Mouse (Mus musculus) heart, postnatal 36 days (tissue): ENCODE data around the gene Rftn1. TPM values are rescaled to one million over a fixed set of nuclear protein-coding genes. Genes with fewer than 3 reads are reported as not detected.
"Not testable (repeated sequence)": the region's sequence is repeated elsewhere in the genome, so short reads cannot be mapped to it uniquely, and the experiment has no call there.

ENCODE experiments used
- DNase-seq, 2 experiments: peaks; one replicate each; pipeline ENCODE4 v3.0.0; 2021 to 2022
- intact Hi-C: fragments of 180-260 bp; cut with DNase I; formaldehyde crosslinking; loops from one replicate; pipeline ENCODE4 v1.15.1; 2025
- total RNA-seq, 2 experiments: library from RNA; stranded (reverse); gene quantifications; 2 replicates each; pipeline ENCODE4 v1.2.3; 2021

The Rftn1 gene
- total RNA-seq, result 10 to 100 TPM; 49.0 to 57.1 TPM

DNA sequence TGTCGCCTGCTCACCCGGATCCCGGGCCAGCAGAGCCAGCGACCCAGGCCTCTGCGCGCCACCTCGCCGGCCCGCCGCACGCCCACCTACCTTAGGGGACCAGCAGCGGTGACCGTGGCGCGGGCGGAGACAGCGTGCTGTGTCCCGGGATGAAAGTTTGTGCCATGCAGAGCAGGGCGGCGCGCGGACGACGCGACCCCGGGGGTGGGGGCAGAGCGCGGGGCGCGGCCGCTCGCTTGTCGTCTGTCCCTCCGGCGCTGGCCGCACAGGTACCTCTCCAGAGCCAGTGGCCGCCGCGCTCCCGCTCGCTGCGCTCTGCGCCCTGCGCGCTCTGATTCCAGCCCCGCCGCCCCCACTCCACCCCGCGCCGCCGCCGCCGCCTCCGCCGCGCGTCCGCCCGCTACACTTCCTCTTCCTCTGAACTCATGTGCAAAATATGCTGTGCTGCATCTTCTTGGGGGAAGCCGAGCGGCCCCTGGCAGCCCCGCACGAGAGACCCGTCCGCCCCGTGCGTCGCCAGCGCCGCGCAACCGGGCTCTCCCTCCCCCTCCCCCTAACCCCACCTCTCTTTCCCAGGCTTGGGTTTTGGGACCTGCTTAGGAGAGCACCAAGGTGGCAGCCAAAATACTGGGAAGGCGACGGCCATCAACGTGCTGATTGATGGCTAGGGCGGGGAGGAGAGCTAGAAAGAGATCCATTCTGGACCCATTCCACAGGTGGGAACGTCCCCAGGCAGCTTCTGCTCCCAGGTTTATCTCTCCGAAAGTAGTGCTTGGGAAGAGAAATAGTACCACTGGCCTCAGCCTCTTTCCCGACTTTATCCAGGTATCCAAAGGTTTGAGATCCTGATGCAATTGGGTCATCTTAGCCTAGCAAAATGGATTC, at the start of gene Rftn1:
Gene Rftn1 (minus strand): TSS at position 544 of the 885 bp plus-strand sequence.
- intact Hi-C loops, result loop anchor here (1.0 kb wide), 1 partner anchor 221 kb away; no protein-coding TSS in a partner anchor

DNA sequence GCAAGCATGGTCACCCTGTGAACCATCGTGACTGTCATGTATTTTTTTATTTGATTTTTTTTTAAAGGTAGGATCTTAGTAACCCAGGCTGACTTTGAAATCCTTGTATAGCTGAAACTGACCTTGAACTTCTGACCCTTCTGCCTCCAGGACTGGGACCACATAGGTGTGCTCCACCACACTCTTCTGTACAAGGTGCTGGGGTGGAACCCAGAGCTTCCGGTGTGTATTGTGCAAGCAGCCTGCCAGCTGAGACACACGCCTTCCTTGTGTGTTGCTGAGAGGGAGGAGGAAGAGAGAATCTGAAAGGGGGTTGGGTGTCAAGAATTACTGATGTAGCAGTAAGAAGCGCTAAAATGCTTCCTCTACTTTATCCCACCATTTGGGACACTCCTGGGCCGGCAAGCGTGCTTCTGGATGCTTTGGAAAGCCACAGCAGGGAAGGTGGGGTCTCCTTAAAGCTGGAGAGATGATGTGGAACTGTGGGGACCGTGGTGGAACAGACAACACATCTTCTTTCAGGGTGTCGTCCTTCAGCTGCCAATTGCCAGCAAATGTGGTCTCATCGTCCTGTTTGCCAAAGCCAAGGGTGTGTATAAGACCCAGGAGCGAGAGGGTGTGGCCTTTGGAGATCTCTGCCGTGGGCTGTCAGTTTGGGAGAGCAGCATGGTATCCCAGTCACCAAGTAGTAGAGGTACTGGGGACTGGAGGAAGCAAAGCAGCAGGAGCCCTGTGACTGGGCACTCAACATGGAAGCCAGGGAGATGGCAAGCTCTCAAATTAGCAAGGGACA, 47.5 kb upstream of the Rftn1 start:
- intact Hi-C loops, result loop anchor here (1.0 to 5.0 kb wide), 5 partner anchors 45 to 302 kb away; no protein-coding TSS in a partner anchor
- no peak for DNase-seq

More for the DNA sequence above, at the start of gene Rftn1:
- DNase-seq, result peak; percentile 78 to 83

DNA sequence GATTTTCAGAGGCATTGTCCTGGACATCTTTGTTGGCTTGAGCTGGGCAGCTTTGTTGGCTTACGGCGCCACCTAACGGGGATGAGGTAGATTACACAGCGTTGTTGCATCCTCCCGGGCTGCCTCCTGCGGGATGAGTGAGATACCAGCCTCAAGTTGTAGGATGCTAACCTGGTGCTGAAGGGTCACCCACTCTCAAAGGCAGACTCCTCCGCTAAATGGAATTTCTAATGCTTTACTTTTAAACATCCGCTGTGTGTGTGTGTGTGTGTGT, 46.9 kb upstream of the Rftn1 start:
- peak; percentile 84 to 88 for DNase-seq
- intact Hi-C loops, result loop anchor here (1.0 to 5.0 kb wide), 5 partner anchors 44 to 301 kb away; no protein-coding TSS in a partner anchor

DNA sequence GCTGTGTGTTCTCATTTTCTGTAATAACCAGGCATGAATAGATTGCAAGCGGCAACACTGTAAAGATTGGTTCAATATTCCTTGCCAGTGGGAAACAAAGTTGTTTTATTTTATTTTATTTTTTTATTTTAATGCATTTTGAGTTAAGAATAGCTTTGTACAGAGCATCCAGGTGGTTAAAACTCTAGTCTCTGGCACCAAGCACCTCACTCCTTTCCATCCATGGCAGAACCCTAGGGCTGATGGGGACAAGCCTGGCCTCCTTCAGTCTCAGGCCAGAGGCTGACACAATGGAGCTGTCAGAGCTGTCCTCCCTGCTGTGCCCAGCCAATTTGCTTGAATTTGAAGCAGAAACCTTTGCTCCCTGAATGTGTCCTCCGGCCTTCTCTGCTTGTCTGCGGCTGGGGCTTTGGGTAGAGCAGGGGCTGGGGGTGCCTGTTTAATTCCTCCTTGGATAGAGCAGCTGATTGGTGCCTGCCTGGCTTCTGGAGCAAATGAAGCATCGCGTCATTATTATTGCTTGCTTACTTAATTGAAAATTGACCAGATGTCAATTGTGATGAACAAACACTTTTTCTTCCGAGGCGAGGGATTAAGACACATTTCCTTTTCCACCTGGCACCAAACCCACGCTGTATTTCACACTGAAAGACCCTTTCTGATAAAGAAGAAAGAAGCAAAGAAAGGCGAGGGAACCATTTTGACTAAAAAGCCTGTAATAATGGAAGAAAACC, 46.4 kb upstream of the Rftn1 start:
- peak in 1 of 2 experiments; percentile 14 for DNase-seq
- intact Hi-C loops, result loop anchor here (1.0 to 5.0 kb wide), 5 partner anchors 44 to 301 kb away; no protein-coding TSS in a partner anchor

DNA sequence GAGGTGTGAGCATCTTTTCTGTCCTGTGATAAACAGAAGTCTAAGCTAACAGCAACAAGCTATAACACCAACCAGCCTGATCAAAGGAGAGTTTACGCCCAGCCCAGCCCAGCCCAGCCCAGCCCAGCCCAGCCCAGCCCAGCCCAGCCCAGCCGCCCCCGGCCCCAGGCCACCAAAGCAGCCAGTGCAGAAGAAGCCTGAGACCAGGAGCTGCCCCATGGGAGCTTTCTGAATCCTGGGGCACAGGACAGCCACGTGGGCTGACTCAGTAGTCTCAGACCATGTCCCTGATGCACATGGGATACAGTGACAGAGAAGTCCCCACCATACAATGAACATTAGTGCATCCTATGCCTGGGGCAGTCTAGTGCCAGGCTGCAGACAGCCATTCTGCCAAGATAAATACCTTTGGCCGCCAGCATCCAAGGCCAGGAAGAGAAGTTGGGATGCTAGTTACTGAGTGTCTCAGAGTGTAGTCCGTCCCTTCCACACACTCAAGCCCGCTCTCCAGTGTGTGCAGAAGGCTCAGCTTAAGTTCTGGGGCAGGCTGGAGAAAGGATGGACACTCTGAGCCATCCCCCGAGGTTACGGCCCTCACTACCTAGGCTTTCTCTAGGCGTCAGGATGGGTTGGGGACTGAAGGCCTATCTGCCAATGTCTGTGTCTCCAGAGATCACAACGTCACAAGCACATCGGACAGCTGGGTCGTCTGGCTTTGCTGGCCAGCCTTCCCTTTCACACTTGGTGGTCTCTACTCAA, 45.6 kb upstream of the Rftn1 start:
- intact Hi-C loops, result loop anchor here (5.0 kb wide), 1 partner anchor 99 kb away; no protein-coding TSS in a partner anchor
- DNase-seq, result no peak

DNA sequence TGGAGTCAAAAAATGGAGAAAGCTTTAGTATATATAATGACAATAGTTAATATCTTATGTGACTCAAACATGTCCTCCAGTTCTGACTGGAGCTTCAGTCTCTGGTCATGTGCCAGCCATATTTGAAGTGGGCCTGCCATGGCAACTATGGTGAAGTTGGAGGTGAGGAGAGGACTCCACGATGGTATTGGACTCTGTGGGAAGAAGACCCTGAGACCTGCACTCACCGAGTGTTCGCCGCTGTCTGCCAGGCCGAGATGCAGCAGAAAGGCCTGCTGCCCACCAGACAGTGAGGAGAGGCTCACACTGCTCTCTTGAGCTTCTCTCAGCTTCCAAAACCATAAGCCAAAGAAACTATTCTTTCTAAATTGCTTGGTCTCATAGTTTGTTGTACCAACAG, 43.5 kb upstream of the Rftn1 start:
- intact Hi-C loops, result no loop called here
- no peak for DNase-seq

DNA sequence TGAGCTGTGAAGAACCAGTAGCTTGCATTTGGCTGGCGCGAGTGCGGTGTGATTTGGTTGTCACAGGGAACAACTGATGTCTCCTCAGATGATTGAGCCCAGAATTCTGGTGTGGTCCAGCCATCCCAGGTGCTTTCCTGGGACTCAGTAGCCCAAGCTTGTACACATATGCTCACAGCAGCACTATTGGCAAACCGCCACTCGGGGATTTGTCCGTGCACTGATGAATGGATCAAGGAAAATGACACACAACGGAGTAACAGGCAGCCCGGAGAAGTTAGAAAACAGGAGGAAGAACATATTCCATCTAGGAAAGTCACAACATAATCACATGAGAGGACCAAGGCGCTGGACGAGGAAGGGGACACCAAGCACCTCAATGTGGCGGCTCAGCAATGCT, 42.3 kb upstream of the Rftn1 start:
- DNase-seq, result no peak
- intact Hi-C loops, result no loop called here

DNA sequence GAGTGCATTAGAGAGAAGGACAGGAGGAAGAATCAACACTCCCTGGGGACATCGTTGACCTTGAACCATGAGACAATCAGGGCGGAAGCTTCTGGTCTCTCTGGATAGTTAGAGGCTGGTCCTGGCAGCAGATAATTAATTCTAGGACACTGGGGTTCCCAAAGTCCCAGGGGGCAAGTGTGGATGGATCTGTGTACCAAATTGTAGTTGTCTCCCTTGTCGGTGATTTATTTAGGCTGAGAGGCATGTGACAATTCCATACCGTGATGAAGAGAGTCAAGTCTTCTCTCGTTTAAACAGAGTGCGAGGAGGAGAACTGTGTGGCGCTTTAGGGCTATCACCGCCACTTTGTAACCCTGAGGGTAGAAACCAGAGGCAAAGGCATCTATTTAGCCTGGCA, 40.7 kb upstream of the Rftn1 start:
- DNase-seq, result no peak
- intact Hi-C loops, result no loop called here

DNA sequence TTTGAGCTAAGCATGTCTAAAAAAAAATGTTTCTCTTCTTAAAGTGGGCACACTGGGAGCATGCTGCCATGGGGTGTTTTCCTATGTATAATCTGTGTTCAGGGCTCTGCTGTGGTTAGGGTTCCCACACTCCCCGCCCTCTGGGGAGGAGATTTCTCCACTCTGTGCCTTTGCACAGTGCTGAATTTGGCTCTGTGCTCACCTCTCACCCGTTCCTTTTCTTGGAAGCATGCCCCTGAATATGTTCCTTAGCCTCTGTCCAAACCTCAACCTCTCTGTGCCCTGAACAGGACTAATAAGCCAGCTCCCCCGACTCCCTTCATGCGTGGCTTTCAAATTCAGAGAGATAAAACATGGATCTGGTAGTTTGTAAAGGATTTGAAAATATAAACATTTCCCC, 39.1 kb upstream of the Rftn1 start:
- DNase-seq, result no peak
- intact Hi-C loops, result no loop called here

DNA sequence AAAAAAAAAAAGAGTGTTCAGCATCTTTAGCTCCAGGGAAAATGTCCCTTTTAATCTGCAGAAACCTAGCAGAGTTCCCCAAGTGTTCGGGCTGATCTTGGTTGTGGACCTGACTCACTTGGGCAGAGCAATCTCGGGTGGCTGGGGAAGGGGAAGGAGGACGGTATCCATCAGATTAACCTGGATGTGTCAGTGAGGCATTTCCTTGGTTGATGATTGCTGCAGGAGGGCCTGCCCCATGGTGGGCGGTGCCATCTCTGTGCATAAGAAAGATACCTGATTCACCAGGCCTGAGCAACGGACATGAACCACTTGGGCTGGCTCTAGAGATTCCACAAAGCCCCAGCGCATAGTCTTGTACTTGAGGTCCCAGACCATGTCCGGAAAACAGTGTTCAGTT, 36.9 kb upstream of the Rftn1 start:
- intact Hi-C loops, result no loop called here
- no peak for DNase-seq

DNA sequence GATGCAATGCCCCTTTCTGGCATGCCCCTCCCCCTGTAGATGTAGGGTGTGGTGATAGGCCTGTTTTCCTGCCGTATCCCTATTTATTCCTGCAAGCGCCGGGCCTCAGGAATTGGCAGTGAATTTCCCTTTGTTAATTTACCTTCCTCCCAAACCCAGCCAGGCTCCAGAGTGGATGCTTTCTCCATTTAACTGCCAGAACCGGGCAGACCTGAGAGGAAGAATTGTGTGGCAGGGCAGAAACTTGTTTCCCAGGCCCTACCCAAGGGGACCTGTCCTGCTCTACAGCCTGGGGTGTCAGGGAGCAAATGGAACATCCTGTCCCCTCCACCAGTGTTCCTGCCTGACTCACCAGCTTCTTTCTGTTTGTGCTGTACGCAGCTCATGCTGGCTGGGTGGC, 34.2 kb upstream of the Rftn1 start:
- peak; percentile 16 to 24 for DNase-seq
- intact Hi-C loops, result no loop called here

DNA sequence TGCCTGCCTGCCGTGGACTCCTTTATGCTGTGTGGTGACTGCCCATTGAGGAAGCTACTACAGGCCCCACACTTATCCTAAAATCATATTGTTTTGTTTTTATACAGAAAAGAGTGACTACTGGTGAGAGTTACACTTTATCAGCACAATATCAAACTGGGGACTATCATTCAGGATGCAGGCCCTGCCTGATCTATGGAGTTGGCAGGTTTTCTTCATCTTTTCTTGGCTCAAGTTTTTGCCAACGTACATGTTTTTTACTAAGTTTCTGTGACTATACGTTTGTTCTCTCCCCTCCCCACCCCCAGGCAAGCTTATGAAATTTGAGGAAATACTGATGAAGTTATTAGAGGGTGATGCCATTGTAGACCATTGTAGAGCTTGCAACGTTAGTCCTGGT, 27.5 kb upstream of the Rftn1 start:
- DNase-seq, result no peak
- intact Hi-C loops, result no loop called here

DNA sequence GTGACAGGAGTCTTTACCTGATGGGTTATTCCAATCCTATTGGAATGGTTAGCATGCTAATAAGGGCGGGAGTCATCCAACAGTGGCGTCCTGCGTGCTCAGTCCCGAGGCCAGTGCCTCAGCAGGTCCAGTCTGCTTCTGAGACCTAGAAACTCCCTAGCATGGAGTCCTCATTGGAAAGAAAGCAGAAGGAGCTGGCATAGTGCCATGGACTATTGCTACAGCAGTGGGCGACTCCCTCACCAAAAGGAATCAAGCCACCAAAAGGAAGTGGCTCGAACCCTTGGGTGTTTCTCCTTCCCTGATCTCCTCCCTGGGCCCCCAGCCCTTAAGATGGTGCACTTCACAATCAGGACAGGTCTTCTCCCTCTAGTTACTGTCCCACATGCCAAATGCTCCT, 24.6 kb upstream of the Rftn1 start:
- DNase-seq, result no peak
- intact Hi-C loops, result no loop called here

DNA sequence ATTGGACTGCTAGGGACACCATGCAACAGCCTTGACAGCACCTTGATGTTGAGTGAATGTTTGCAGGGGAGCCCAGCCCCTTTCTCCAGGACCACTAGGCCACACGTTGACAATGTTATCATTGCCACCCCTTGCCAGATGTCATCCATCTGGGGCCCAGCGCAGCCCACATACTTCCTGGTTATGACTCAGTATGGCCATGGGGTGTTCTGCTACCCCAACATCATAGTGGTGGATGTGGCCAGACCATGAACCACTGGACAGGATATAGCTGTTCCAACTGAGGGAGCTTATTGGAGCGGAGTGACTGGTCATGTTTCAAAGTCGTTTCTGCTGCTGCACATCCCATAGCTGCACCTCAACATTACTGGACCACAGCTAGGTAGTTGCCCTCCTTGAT, 22.6 kb upstream of the Rftn1 start:
- intact Hi-C loops, result no loop called here
- no peak for DNase-seq

DNA sequence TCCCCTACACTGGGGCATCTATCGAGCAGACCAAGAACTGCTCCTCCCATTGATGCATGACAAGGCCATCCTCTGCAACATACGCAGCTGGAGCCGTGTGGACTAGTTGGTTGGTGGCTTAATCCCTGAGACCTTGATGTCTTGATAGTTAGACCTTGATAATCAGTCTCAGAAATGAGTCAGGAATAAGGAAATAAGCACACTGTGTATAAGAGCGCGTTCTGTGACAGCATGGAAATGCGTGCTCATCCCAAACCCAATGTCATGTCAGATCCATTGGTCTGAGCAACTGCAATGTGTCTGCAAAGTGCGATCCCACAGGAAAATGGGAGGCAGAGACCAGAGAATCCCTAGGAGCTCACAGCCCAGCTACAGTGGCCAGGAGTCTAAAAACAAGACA, 21.3 kb upstream of the Rftn1 start:
- intact Hi-C loops, result no loop called here
- DNase-seq, result no peak

DNA sequence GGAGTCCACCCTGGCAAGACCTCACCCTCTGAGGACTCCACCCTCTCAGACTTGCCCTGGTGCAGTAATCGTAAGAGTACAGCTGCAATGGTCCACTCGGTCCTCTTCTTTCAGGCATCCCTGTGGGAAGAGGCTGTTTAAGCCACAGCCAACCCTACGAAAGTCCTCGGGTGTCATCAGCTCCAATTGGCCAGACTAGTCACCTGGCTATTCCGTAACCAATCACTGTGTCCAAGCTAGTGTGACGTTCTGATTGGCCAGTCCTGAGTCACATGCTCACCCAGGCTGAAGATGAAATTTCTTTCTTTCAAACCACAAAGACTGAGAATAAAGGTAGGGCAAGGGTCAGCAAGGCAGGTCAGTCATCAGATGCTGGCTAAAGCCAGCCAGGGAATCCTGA, 19.4 kb upstream of the Rftn1 start:
- DNase-seq, result no peak

DNA sequence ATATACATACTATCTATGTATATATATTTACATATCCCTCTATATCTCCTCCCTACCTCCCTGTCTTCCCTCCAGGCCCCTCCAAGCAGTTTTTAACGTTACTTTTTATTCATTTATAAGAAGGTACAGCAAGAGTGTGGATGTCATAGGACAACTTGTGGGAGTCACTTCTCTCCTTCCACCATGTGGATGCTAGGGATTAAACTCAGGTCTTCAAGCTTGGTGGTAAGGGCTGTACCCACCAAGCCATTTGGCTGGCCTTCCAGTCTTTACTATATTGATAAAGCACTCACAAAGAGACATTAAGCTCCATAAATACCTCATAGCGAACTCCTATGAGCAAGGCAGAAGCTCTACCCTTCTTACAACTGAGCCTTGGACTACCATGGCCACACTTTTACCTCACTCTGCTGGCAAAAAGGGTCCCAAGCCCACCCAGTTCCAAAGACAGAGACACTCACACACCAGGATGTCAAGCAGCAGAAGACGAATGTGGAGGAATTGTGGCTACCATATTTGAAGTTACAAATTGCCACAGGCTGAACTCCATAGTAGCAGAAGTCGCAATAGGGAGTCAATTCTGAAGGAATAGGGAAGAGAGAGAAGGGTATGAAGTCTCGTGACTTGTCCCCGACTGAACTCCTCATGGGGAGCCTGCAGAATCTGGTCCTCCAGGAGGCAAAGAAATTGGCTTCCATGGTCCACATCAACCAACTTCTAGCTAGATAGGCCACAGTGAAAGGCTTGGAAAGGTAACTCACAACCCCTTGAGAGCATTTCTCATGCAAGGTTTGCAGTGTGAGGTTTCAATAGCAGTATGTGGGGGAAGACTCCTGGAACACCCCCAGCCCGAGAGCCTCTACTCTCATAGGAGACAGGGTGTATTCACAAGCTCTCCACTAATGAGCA, 17.9 kb upstream of the Rftn1 start:
- no peak for DNase-seq
- intact Hi-C loops, result no loop called here

More for the DNA sequence above, 19.4 kb upstream of the Rftn1 start:
- intact Hi-C loops, result no loop called here

DNA sequence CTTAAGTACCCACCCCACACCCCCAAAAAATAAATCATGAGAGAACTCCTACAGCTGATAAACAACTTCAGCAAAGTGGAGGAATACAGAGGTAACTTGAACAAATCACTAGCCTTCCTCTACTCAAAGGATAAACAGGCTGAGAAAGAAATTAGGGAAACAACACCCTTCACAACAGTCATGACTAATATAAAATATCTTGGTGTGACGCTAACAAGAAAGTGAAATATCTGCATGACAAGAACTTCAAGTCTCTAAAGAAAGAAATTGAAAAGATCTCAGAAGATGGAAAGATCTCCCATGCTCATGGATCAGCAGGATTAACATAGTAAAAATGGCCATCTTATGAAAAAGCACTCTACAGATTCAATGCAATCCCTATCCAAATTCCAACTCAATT, 15.8 kb upstream of the Rftn1 start:
- DNase-seq, intact Hi-C loops: not testable (repeated sequence)

DNA sequence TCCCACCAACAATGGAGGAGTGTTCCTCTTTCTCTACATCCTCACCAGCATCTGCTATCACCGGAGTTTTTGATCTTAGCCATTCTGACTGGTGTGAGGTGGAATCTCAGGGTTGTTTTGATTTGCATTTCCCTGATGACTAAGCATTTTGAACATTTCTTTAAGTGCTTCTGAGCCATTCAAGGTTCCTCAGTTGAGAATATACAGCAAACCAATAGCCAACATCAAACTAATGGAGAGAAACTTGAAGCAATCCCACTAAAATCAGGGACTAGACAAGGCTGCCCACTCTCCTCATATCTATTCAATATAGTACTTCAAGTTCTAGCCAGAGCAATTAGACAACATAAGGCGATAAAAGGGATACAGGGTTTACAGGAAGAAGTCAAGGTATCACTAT, 15.4 kb upstream of the Rftn1 start:
- DNase-seq, intact Hi-C loops: not testable (repeated sequence)
